Mouse (Mus musculus) intestine, embryonic 14.5 days (tissue): Measurements from ENCODE around the gene E2f8. TPM values are rescaled to one million over a fixed set of nuclear protein-coding genes. Genes with fewer than 3 reads are reported as not detected.
A peak's percentile ranks its signal among the peaks of the same experiment; 100 is the strongest.

Source experiments
- ATAC-seq: fragments of 200-750 bp; cut with Nextera tagmentation; replicated peaks from 2 replicates; pipeline ENCODE4 v1.8.0; 2017; ENCODE audit warnings: low read depth, moderate number of reproducible peaks, moderate TSS enrichment, moderate library complexity; ENCODE audit not compliant: low FRiP score, low TSS enrichment
- DNase-seq: peaks from one replicate; pipeline ENCODE4 v3.0.0-alpha.2; 2018; ENCODE audit warnings: low spot score
- H3K27ac ChIP-seq: fragments of 300-500 bp; sonication (generic); 2 replicates; pipeline ENCODE4 v1.5.1; 2014; ENCODE audit warnings: low read depth, mild to moderate bottlenecking, control low read depth
- H3K27me3 ChIP-seq: fragments of 300-500 bp; sonication (generic); replicated peaks from 2 replicates; pipeline ENCODE4 v1.6.1; 2014; ENCODE audit warnings: low read length, control low read depth; ENCODE audit not compliant: control insufficient read depth, insufficient read depth
- H3K36me3 ChIP-seq: fragments of 300-500 bp; sonication (generic); 2 replicates; pipeline ENCODE4 v1.6.1; 2014; ENCODE audit warnings: low read length, control low read depth; ENCODE audit not compliant: control insufficient read depth, insufficient read depth
- H3K4me1 ChIP-seq: fragments of 300-500 bp; sonication (generic); replicated peaks from 2 replicates; pipeline ENCODE4 v1.6.1; 2014; ENCODE audit warnings: low read length, control low read depth, mixed read lengths; ENCODE audit not compliant: control insufficient read depth, insufficient read depth
- H3K4me2 ChIP-seq: fragments of 300-500 bp; sonication (generic); 2 replicates; pipeline ENCODE4 v1.6.1; 2014; ENCODE audit warnings: low read length
- H3K4me3 ChIP-seq: fragments of 300-500 bp; sonication (generic); 2 replicates; pipeline ENCODE4 v1.5.1; 2014; ENCODE audit warnings: low read depth, low read length, control low read depth, mixed read lengths
- H3K9ac ChIP-seq: fragments of 300-500 bp; sonication (generic); 2 replicates; pipeline ENCODE4 v1.6.1; 2014; ENCODE audit warnings: mild to moderate bottlenecking, low read length
- H3K9me3 ChIP-seq: fragments of 300-500 bp; sonication (generic); 2 replicates; pipeline ENCODE4 v1.6.1; 2016; ENCODE audit warnings: low read length, control low read depth; ENCODE audit not compliant: control insufficient read depth
- WGBS: fragments of 180-500 bp; shearing (Covaris S2); extraction: QIAGEN DNeasy Blood & Tissue Kit; methylation state at CpG from one replicate; pipeline ENCODE4 v1.1.7; 2014; 5-methylcytosine and 5-hydroxymethylcytosine counted together
- polyA plus RNA-seq: library from polyadenylated mRNA; unstranded; fragments of >200 nt; fragmentation: Nextera tagmentation; extraction: Ambion mirVana; gene quantifications from 2 replicates; pipeline ENCODE4 v1.2.1, GENCODE M21; 2014

Gene E2f8
- 18.8 and 21.9 TPM in 2 replicates for polyA plus RNA-seq

- Histone ChIP-seq H3K27me3 (0 out of 2 replicates have a peak, but pooled peaks cover 3% of the 10 kb centered on the region), H3K27ac (peak within 1 kb of the TSS; percentile 89), H3K9ac (peak within 1 kb of the TSS; percentile 90), H3K36me3 (peaks cover 9% of the 10 kb centered on the region), H3K9me3 (no peaks in the 10 kb centered on the region), H3K4me2 (peak within 1 kb of the TSS; percentile 85), H3K4me1 (peaks cover 21% of the 10 kb centered on the region), H3K4me3 (peak within 1 kb of the TSS; percentile 80)
- DNase-seq (no peak), ATAC-seq (peak; percentile 78)
- under 1% methylated on average over 38 of the region's 41 CpGs for WGBS
Measured at GRCm38 (mm10) chr7:48881486-48881885, at the start of gene E2f8. Gene E2f8, minus strand, starts transcription at chr7:48881596.

- ATAC-seq (no peak), DNase-seq (no peak)
- no peaks in the 10 kb centered on the region for H3K36me3 ChIP-seq
- no peak overlapping the region for H3K4me2 ChIP-seq
- 47% methylated on average over 5 of the region's 5 CpGs for WGBS
- H3K9ac ChIP-seq = no peak overlapping the region
- H3K4me3 ChIP-seq = no peak overlapping the region
- H3K4me1 ChIP-seq = no peaks in the 10 kb centered on the region; the same call in 1 of the 2 replicates
- no peaks in the 10 kb centered on the region for H3K27me3 ChIP-seq
- H3K9me3 ChIP-seq = no peaks in the 10 kb centered on the region
- no peak overlapping the region for H3K27ac ChIP-seq
Measured at GRCm38 (mm10) chr7:48930399-48930798, 49.0 kb upstream of the E2f8 start.

- DNase-seq (peak; percentile 68), ATAC-seq (no peak)
- WGBS = 21% methylated on average over 3 of the region's 3 CpGs
Measured at GRCm38 (mm10) chr7:48928364-48928763, 47.0 kb upstream of the E2f8 start.

GRCm38 (mm10) chr7:48925214-48925613 lies 43.8 kb upstream of the E2f8 start:
- no peak overlapping the region for H3K9ac ChIP-seq
- no peaks in the 10 kb centered on the region; the same call in 1 of the 2 replicates for H3K4me1 ChIP-seq
- 63% methylated on average over 3 of the region's 3 CpGs for WGBS
- H3K4me3 ChIP-seq = no peak overlapping the region
- no peaks in the 10 kb centered on the region for H3K9me3 ChIP-seq
- H3K27ac ChIP-seq = no peak overlapping the region
- H3K27me3 ChIP-seq = no peaks in the 10 kb centered on the region
- no peak overlapping the region for H3K4me2 ChIP-seq
- no peaks in the 10 kb centered on the region for H3K36me3 ChIP-seq
- DNase-seq (no peak), ATAC-seq (no peak)

More at GRCm38 (mm10) chr7:48928364-48928763, 47.0 kb upstream of the E2f8 start:
- Histone ChIP-seq H3K9me3 (no peaks in the 10 kb centered on the region), H3K9ac (no peak overlapping the region), H3K27ac (no peak overlapping the region), H3K36me3 (no peaks in the 10 kb centered on the region), H3K4me1 (no peaks in the 10 kb centered on the region; the same call in 1 of the 2 replicates), H3K27me3 (no peaks in the 10 kb centered on the region), H3K4me2 (no peak overlapping the region), H3K4me3 (no peak overlapping the region)

GRCm38 (mm10) chr7:48923620-48924019 lies 42.2 kb upstream of the E2f8 start:
- H3K27me3 ChIP-seq = no peaks in the 10 kb centered on the region
- WGBS = 63% methylated on average over 10 of the region's 10 CpGs
- ATAC-seq = no peak

GRCm38 (mm10) chr7:48918389-48918788 lies 37.0 kb upstream of the E2f8 start:
- Histone ChIP-seq H3K36me3 (no peaks in the 10 kb centered on the region), H3K9me3 (no peaks in the 10 kb centered on the region), H3K4me3 (no peak overlapping the region), H3K27ac (no peak overlapping the region), H3K4me2 (no peak overlapping the region), H3K27me3 (no peaks in the 10 kb centered on the region), H3K9ac (no peak overlapping the region), H3K4me1 (no peaks in the 10 kb centered on the region)
- 51% methylated on average over 11 of the region's 11 CpGs for WGBS
- DNase-seq = no peak
- no peak for ATAC-seq

More at GRCm38 (mm10) chr7:48923620-48924019, 42.2 kb upstream of the E2f8 start:
- H3K4me3 ChIP-seq = no peak overlapping the region
- H3K36me3 ChIP-seq = no peaks in the 10 kb centered on the region
- no peaks in the 10 kb centered on the region; the same call in 1 of the 2 replicates for H3K4me1 ChIP-seq
- H3K9me3 ChIP-seq = no peaks in the 10 kb centered on the region
- no peak overlapping the region for H3K27ac ChIP-seq
- DNase-seq = no peak
- H3K4me2 ChIP-seq = no peak overlapping the region
- no peak overlapping the region for H3K9ac ChIP-seq

GRCm38 (mm10) chr7:48917988-48918387 lies 36.6 kb upstream of the E2f8 start:
- H3K27ac ChIP-seq = no peak overlapping the region
- no peak for ATAC-seq
- no peaks in the 10 kb centered on the region for H3K27me3 ChIP-seq
- H3K9ac ChIP-seq = no peak overlapping the region
- no peaks in the 10 kb centered on the region for H3K9me3 ChIP-seq
- H3K4me2 ChIP-seq = no peak overlapping the region
- no peaks in the 10 kb centered on the region for H3K36me3 ChIP-seq
- DNase-seq = no peak
- no peak overlapping the region for H3K4me3 ChIP-seq
- no peaks in the 10 kb centered on the region for H3K4me1 ChIP-seq
- WGBS = 50% methylated on average over 5 of the region's 5 CpGs

GRCm38 (mm10) chr7:48917463-48917862 lies 36.1 kb upstream of the E2f8 start:
- Histone ChIP-seq H3K27me3 (no peaks in the 10 kb centered on the region), H3K4me3 (no peak overlapping the region), H3K4me1 (no peaks in the 10 kb centered on the region), H3K36me3 (no peaks in the 10 kb centered on the region), H3K27ac (no peak overlapping the region), H3K4me2 (no peak overlapping the region), H3K9me3 (no peaks in the 10 kb centered on the region), H3K9ac (no peak overlapping the region)
- ATAC-seq (no peak), DNase-seq (no peak)
- 20% methylated on average over 5 of the region's 5 CpGs for WGBS
